Mouse (Mus musculus) hindbrain, embryonic 14.5 days (tissue): ENCODE data around the gene Uchl3. TPM values are rescaled to one million over a fixed set of nuclear protein-coding genes. Genes with fewer than 3 reads are reported as not detected.

Source experiments
- ATAC-seq: fragments of 200-750 bp; cut with Nextera tagmentation; 2 replicates; pipeline ENCODE4 v1.8.0; 2017; ENCODE audit warnings: moderate number of reproducible peaks, mild to moderate bottlenecking, moderate TSS enrichment, moderate library complexity; ENCODE audit not compliant: low FRiP score
- DNase-seq: peaks from one replicate; pipeline ENCODE4 v3.0.0-alpha.2; 2015; ENCODE audit warnings: low spot score
- H3K27ac ChIP-seq: fragments of 300-500 bp; sonication (generic); 2 replicates; pipeline ENCODE4 v1.5.1; 2014; ENCODE audit warnings: mild to moderate bottlenecking, moderate library complexity
- H3K27me3 ChIP-seq: fragments of 300-500 bp; sonication (generic); 2 replicates; pipeline ENCODE4 v1.6.1; 2014; ENCODE audit warnings: mild to moderate bottlenecking, low read length, mixed read lengths; ENCODE audit not compliant: control insufficient read depth, insufficient read depth
- H3K36me3 ChIP-seq: fragments of 300-500 bp; sonication (generic); replicated peaks from 2 replicates; pipeline ENCODE4 v1.6.1; 2014; ENCODE audit not compliant: control insufficient read depth, insufficient read depth
- H3K4me1 ChIP-seq: fragments of 300-500 bp; sonication (generic); replicated peaks from 2 replicates; pipeline ENCODE4 v1.6.1; 2014; ENCODE audit warnings: antibody characterized with exemption, low read length, mixed read lengths; ENCODE audit not compliant: control insufficient read depth, insufficient read depth
- H3K4me2 ChIP-seq: fragments of 300-500 bp; sonication (generic); replicated peaks from 2 replicates; pipeline ENCODE4 v1.6.1; 2014; ENCODE audit warnings: mild to moderate bottlenecking, moderate library complexity
- H3K4me3 ChIP-seq: fragments of 300-500 bp; sonication (generic); replicated peaks from 2 replicates; pipeline ENCODE4 v1.5.1; 2014; ENCODE audit warnings: mild to moderate bottlenecking, low read length
- H3K9ac ChIP-seq: fragments of 300-500 bp; sonication (generic); 2 replicates; pipeline ENCODE4 v1.6.1; 2014
- H3K9me3 ChIP-seq: fragments of 300-500 bp; sonication (generic); 2 replicates; pipeline ENCODE4 v1.6.1; 2016; ENCODE audit warnings: low read length; ENCODE audit not compliant: control insufficient read depth
- WGBS: fragments of 180-500 bp; shearing (Covaris S2); extraction: QIAGEN DNeasy Blood & Tissue Kit; methylation state at CpG from one replicate; pipeline ENCODE4 v1.1.7; 2014; 5-methylcytosine and 5-hydroxymethylcytosine counted together
- polyA plus RNA-seq: library from polyadenylated mRNA; unstranded; fragments of >200 nt; fragmentation: Nextera tagmentation; extraction: Ambion mirVana; gene quantifications from 2 replicates; pipeline ENCODE4 v1.2.1, GENCODE M21; 2014

Uchl3 gene
- polyA plus RNA-seq, 1 experiment from 2014 or later: 277 TPM

DNA sequence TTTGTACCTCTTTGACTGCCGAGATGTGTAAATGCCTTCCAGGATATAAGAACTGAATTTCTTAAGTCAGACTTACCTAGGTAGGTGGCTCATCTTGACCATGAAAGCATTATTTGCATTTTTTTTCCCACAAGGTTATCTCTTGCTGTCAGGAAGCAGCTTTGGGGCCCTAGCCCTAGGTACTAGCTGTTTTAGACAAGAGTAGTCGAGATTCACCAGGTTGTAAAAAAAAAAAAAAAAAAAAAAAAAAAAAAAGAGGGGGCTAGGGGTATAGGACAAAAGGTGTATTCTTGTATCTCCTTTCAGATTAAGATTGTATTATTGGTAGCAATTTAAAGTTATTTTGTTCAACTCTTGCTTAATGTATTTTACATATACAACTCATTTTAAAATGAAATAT is 23.2 kb upstream of the Uchl3 start:
- Histone ChIP-seq H3K9ac (no peak overlapping the region), H3K4me3 (no peak overlapping the region), H3K27me3 (no peaks in the 10 kb centered on the region), H3K9me3 (no peaks in the 10 kb centered on the region), H3K4me1 (no peaks in the 10 kb centered on the region), H3K4me2 (no peak overlapping the region), H3K27ac (no peak overlapping the region), H3K36me3 (peaks cover 32% of the 10 kb centered on the region)
- 92% methylated on average over 2 of the region's 2 CpGs for WGBS
- DNase-seq: no peak
- ATAC-seq: no peak

DNA sequence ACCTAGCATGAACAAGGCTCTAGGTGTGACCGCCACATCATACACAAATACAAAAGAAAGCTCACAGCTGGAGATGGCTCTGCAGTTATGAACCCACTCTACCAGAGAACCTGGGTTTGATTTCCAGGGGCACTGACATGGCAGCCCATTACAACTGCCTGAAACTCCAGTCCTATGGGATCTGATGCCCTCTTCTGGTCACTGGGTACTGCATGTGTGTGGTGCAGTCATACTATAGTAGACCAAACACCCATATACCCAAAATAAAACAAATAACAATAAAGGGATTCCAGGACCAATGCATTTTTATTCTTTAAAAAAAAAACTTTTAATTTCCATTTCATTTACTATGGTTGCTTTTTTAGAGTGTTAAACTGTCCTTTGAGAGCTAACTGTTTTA is 18.0 kb upstream of the Uchl3 start:
- no peak overlapping the region for H3K4me2 ChIP-seq
- H3K36me3 ChIP-seq: peaks cover 36% of the 10 kb centered on the region
- H3K9ac ChIP-seq: no peak overlapping the region
- 100% methylated on average over 1 of the region's 1 CpGs for WGBS
- no peaks in the 10 kb centered on the region for H3K27me3 ChIP-seq
- no peaks in the 10 kb centered on the region for H3K9me3 ChIP-seq
- ATAC-seq (no peak), DNase-seq (no peak)
- H3K4me3 ChIP-seq: no peak overlapping the region
- peaks cover 9% of the 10 kb centered on the region; the same call in 1 of the 2 replicates for H3K4me1 ChIP-seq
- H3K27ac ChIP-seq: no peak overlapping the region

- peaks cover 9% of the 10 kb centered on the region; the same call in 1 of the 2 replicates for H3K4me1 ChIP-seq
- H3K4me3 ChIP-seq: no peak overlapping the region
- H3K27ac ChIP-seq: no peak overlapping the region
- 96% methylated on average over 6 of the region's 6 CpGs for WGBS
- DNase-seq (no peak), ATAC-seq (no peak)
- no peak overlapping the region for H3K4me2 ChIP-seq
- peaks cover 30% of the 10 kb centered on the region for H3K36me3 ChIP-seq
- H3K27me3 ChIP-seq: no peaks in the 10 kb centered on the region
- no peak overlapping the region for H3K9ac ChIP-seq
- no peaks in the 10 kb centered on the region for H3K9me3 ChIP-seq
Observed at GRCm38 (mm10) chr14:101637381-101637780, 16.4 kb upstream of the Uchl3 start.

GRCm38 (mm10) chr14:101640153-101640843 is 13.5 kb upstream of the Uchl3 start, which contains the start of gene Commd6:
Gene Commd6, minus strand, starts transcription at chr14:101640686.
- Histone ChIP-seq H3K9ac (peak within 1 kb of the TSS; percentile 86), H3K27me3 (no peaks in the 10 kb centered on the region), H3K27ac (peak within 1 kb of the TSS; percentile 87), H3K4me2 (peak within 1 kb of the TSS; percentile 73), H3K36me3 (peaks cover 6% of the 10 kb centered on the region; the same call in 1 of the 2 replicates), H3K4me1 (peaks cover 9% of the 10 kb centered on the region; the same call in 1 of the 2 replicates), H3K9me3 (no peaks in the 10 kb centered on the region), H3K4me3 (peak within 1 kb of the TSS; percentile 71)
- DNase-seq (peak; percentile 90), ATAC-seq (peak; percentile 99)
- WGBS: under 1% methylated on average over 39 of the region's 39 CpGs

DNA sequence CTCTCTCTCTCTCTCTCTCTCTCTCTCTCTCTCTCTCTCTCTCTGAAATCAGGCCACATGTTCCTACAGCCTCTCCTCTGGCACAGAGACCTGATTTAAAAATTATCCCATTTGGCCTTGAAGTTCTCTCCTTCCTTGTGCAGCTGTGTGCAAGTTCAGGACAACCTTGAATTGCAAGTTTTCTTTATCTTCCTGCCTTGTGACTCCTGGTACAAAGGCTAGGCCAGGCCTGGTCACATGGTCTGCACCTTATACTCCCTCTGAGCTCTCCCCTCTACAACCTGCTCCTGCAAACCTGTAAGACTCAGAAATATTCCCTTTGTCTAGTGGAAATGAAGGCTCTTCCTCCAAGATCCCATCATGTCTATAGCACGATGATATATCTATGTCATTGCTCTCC is 8.8 kb upstream of the Uchl3 start:
- H3K9ac ChIP-seq: no peak overlapping the region

DNA sequence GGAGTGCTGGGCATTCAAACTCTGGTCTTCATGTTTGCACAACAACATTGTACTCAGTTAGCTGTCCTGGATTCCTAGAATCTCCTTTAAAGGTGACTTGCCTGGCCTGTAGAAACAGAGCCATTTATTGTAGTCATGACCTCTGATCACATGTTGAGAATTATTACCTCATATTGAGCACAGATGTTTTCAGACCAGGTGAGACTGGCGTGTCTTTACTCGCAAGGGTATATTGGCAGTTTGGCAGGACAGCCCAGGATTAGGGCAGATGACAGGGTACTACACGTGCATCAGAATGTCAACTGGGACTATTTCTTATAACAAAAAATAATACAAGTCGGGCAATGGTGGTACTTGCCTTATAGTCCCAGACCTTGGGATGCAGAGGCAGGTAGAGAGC is 3.2 kb upstream of the Uchl3 start:
- Histone ChIP-seq H3K27ac (no peak overlapping the region), H3K27me3 (no peaks in the 10 kb centered on the region), H3K4me2 (no peak overlapping the region), H3K9me3 (no peaks in the 10 kb centered on the region), H3K9ac (no peak overlapping the region), H3K4me3 (no peak overlapping the region), H3K4me1 (peaks cover 7% of the 10 kb centered on the region), H3K36me3 (no peaks in the 10 kb centered on the region)
- no peak for DNase-seq
- 92% methylated on average over 4 of the region's 4 CpGs for WGBS
- ATAC-seq: no peak

More for the DNA sequence above, 8.8 kb upstream of the Uchl3 start:
- no peak overlapping the region for H3K27ac ChIP-seq
- no peak for DNase-seq
- ATAC-seq: no peak
- WGBS: 84% methylated on average over 1 of the region's 1 CpGs
- no peak overlapping the region for H3K4me2 ChIP-seq
- H3K4me1 ChIP-seq: no peaks in the 10 kb centered on the region
- H3K4me3 ChIP-seq: no peak overlapping the region
- no peaks in the 10 kb centered on the region for H3K36me3 ChIP-seq
- H3K27me3 ChIP-seq: no peaks in the 10 kb centered on the region
- no peaks in the 10 kb centered on the region for H3K9me3 ChIP-seq

- H3K4me3 ChIP-seq: no peak overlapping the region
- ATAC-seq (no peak), DNase-seq (no peak)
- no peaks in the 10 kb centered on the region for H3K36me3 ChIP-seq
- peaks cover 13% of the 10 kb centered on the region for H3K4me1 ChIP-seq
- no peaks in the 10 kb centered on the region for H3K9me3 ChIP-seq
- H3K27ac ChIP-seq: no peak overlapping the region
- no peak overlapping the region for H3K4me2 ChIP-seq
- H3K27me3 ChIP-seq: no peaks in the 10 kb centered on the region
- H3K9ac ChIP-seq: no peak overlapping the region
- 97% methylated on average over 6 of the region's 6 CpGs for WGBS
Observed at GRCm38 (mm10) chr14:101652571-101652970, 1.2 kb upstream of the Uchl3 start.

DNA sequence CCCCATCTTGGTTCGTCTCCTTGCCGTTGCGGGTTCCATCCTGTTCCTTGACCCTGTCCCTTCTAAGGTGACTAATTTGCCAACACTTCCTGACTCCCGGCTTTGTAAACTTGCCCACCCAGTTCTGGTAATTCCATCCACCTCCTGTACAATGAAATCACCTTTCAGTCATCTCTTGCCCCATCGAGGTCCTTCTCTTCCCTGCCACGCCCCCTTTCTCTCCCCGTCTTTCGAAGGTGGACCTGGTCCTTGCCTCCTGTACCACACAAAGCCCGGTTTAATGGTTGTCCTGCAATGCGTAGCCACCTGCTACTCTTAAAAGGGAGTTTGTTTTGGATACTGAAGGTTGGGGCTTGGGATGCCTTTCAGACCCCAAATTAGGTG is 751 bp downstream of the Uchl3 start:
- Histone ChIP-seq H3K9ac (peak overlapping the region; percentile 90), H3K4me2 (peak overlapping the region; percentile 74), H3K27ac (peak overlapping the region; percentile 68), H3K4me3 (peak overlapping the region; percentile 92), H3K4me1 (peaks cover 13% of the 10 kb centered on the region), H3K27me3 (no peaks in the 10 kb centered on the region), H3K36me3 (peaks cover 6% of the 10 kb centered on the region; the same call in 1 of the 2 replicates), H3K9me3 (no peaks in the 10 kb centered on the region)
- peak; percentile 40 for DNase-seq
- peak; percentile 35 for ATAC-seq
- 1% methylated on average over 10 of the region's 10 CpGs for WGBS

DNA sequence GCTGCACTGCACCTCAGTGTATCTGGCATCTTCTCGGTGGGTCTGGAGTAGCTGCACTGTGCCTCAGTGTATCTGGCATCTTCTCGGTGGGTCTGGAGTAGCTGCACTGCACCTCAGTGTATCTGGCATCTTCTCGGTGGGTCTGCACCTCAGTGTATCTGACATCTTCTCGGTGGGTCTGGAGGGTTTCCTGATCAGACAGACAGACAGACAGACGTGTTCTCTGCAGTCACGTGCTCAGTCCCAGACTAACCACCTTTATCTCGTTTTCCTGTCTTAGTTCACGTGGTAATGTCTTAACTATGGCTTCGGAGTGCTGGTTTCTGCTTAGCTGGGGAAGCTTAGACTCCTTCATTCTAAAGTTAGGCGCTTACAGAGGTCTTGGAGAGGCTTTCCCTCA is 2.5 kb downstream of the Uchl3 start:
- Histone ChIP-seq H3K9ac (no peak overlapping the region), H3K9me3 (no peaks in the 10 kb centered on the region), H3K4me1 (peaks cover 13% of the 10 kb centered on the region), H3K36me3 (peaks cover 19% of the 10 kb centered on the region; the same call in 1 of the 2 replicates), H3K27ac (no peak overlapping the region), H3K4me2 (no peak overlapping the region), H3K27me3 (no peaks in the 10 kb centered on the region), H3K4me3 (no peak overlapping the region)
- no peak for ATAC-seq
- 89% methylated on average over 10 of the region's 10 CpGs for WGBS
- DNase-seq: no peak
